Mouse (Mus musculus): ENCODE data around the gene Fcer1g. TPM values are rescaled to one million over a fixed set of nuclear protein-coding genes. Genes with fewer than 3 reads are reported as not detected.
A peak's percentile ranks its signal among the peaks of the same experiment; 100 is the strongest.

Fcer1g gene
- polyA plus RNA-seq, 2 experiments: 49.7 to 91.4 TPM

DNA sequence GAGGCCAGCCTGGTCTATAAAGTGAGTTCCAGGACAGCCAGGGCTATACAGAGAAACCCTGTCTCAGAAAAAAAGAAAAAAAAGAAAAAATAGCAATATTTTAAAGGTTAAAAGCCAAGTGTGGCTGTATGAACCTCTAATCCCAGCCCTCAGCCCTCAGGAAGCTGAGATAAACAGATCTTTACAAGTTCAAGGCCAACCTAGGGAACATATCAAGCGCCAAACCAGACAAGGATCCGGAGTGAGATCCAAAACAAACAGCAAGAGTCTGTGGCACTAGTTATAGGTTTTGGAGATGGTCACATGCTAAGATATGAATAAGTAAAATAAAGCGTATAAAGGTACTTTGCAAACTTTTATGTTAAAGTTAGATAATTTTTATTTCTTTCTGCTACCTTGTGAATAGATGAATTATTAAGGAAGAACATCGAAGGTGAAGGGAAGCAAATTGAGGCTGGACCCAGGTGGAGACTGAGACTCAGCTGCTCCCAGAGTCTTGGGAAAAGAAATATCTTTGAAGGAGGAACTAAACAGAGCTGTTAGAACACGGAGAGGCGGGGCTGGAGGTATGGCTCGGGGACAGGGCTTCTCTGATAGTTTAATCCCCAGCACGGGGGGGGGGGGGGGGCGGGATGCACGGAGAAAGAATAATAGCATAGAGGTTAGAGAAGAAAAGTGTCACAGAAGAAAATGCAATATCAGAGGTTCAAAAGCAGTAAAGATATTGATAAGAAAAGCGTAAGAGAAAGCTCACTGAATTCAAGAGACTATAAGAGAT lies 30.5 kb downstream of the Fcer1g start:
- no peak for DNase-seq (ENCODE audit: low spot score)
- no peak for TF ChIP-seq POLR2A (IDR thresholded peaks at IDR 0.05; ENCODE audit: borderline replicate concordance, extremely low read depth, insufficient read depth, insufficient read length)

DNA sequence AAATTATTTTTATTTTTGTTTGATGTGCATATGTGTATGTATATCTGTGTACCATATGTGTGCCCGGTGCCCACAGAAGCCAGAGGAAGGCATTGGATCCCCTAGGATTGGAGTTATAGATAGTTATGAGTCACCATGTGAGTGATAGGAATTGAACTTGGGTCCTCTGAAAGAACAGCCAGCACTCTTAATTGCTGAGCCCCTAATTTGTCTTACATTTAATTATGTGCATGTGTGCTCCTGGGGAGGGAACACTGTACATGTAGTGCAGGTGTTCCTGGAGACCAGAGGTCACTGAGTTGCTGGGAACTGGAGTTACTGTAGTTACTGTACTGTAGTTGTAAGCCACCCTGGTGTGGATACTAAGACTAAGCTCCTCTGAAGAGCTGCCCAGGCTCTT lies 33.4 kb downstream of the Fcer1g start:
- no peak for TF ChIP-seq POLR2A (IDR thresholded peaks at IDR 0.05; ENCODE audit: borderline replicate concordance, extremely low read depth, insufficient read depth, insufficient read length)
- Histone ChIP-seq H3K9me3 (ENCODE audit: control insufficient read depth, low read length) (no peaks in the 10 kb centered on the region), H3K4me1 (ENCODE audit: control insufficient read depth, insufficient read depth, low read length) (peaks cover 2% of the 10 kb centered on the region; the same call in 1 of the 2 replicates), H3K4me2 (replicated peaks; ENCODE audit: low read depth, low read length, severe bottlenecking) (no peak overlapping the region), H3K27ac (replicated peaks; ENCODE audit: low read depth, low read length) (no peak overlapping the region), H3K36me3 (ENCODE audit: control insufficient read depth, insufficient read depth, low read length) (no peaks in the 10 kb centered on the region), H3K4me3 (replicated peaks; ENCODE audit: low read length) (no peak overlapping the region), H3K27me3 (ENCODE audit: control insufficient read depth, insufficient read depth, low read length) (peaks cover 13% of the 10 kb centered on the region), H3K9ac (ENCODE audit: low read depth, low read length, severe bottlenecking) (no peak overlapping the region)
- 92% methylated on average over 1 of the region's 1 CpGs for WGBS
- DNase-seq (ENCODE audit: low spot score): no peak
- ATAC-seq (ENCODE audit: low FRiP score, low read depth): no peak

More for the DNA sequence above, 30.5 kb downstream of the Fcer1g start:
- 57% methylated on average over 10 of the region's 11 CpGs for WGBS
- Histone ChIP-seq H3K27ac (replicated peaks; ENCODE audit: low read depth, low read length) (no peak overlapping the region), H3K36me3 (ENCODE audit: control insufficient read depth, insufficient read depth, low read length) (no peaks in the 10 kb centered on the region), H3K9ac (ENCODE audit: low read depth, low read length, severe bottlenecking) (no peak overlapping the region), H3K4me3 (replicated peaks; ENCODE audit: low read length) (no peak overlapping the region), H3K27me3 (ENCODE audit: control insufficient read depth, insufficient read depth, low read length) (no peaks in the 10 kb centered on the region), H3K9me3 (ENCODE audit: control insufficient read depth, low read length) (no peaks in the 10 kb centered on the region), H3K4me2 (replicated peaks; ENCODE audit: low read depth, low read length, severe bottlenecking) (no peak overlapping the region), H3K4me1 (ENCODE audit: control insufficient read depth, insufficient read depth, low read length) (no peaks in the 10 kb centered on the region)
- ATAC-seq (ENCODE audit: low FRiP score, low read depth): no peak

DNA sequence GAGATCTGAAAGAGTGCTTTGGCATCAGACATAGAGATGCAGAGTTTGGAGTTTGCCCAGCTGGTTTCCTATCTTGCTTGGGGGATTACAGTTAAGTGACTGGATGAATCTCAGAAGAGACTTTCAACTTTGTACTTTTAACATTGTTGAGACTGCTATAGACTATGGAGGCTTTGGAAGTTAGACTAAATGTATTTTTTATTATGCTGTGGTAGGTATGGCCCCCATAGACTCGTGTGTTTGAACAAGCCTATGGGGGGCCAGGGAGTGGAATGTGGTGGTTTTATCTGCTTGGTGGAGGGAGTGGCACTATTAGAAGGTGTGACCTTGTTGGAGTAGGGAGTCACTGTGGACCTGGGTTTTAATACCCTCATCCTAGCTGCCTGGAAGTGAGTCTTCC lies 34.6 kb downstream of the Fcer1g start:
- no peak overlapping the region for H3K4me3 ChIP-seq (replicated peaks; ENCODE audit: low read length)
- no peak overlapping the region for H3K27ac ChIP-seq (replicated peaks; ENCODE audit: low read depth, low read length)
- peaks cover 25% of the 10 kb centered on the region for H3K27me3 ChIP-seq (ENCODE audit: control insufficient read depth, insufficient read depth, low read length)
- peaks cover 8% of the 10 kb centered on the region for H3K4me1 ChIP-seq (ENCODE audit: control insufficient read depth, insufficient read depth, low read length)
- DNase-seq (ENCODE audit: low spot score) (no peak), ATAC-seq (ENCODE audit: low FRiP score, low read depth) (no peak)
- H3K36me3 ChIP-seq (ENCODE audit: control insufficient read depth, insufficient read depth, low read length): no peaks in the 10 kb centered on the region
- H3K4me2 ChIP-seq (replicated peaks; ENCODE audit: low read depth, low read length, severe bottlenecking): no peak overlapping the region
- no peaks in the 10 kb centered on the region for H3K9me3 ChIP-seq (ENCODE audit: control insufficient read depth, low read length)
- no peak for TF ChIP-seq POLR2A (IDR thresholded peaks at IDR 0.05; ENCODE audit: borderline replicate concordance, extremely low read depth, insufficient read depth, insufficient read length)
- 42% methylated on average over 1 of the region's 1 CpGs for WGBS
- H3K9ac ChIP-seq (ENCODE audit: low read depth, low read length, severe bottlenecking): no peak overlapping the region

DNA sequence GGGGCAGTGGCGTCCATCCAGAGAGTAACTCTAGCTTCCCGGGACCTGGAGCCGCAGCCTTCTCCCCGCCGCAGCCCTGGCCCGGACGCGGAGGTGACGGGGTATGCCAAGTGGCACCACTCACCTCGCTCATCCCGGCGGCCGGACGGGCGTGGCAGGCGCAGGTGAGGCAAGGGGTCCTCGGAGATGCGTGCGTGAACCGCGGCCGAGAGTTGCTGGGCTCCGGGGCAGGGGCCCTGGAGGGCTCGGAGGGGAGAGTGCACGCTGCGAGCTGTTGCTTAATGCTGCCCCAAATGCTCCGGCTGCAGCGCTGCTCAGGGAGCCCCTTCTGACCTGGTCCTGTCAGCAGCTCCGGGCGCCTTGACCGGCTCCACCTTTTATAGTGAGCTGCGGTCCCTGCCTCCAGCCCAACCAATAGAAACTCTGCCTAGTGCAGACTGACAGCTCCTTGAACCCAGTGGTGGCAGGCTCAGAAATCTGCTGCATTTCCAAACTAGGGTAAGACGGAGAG lies 38.2 kb downstream of the Fcer1g start, which contains the start of gene Pcp4l1:
Gene Pcp4l1 (minus strand): TSS at position 382 of the 511 bp plus-strand sequence.
- DNase-seq (ENCODE audit: low spot score) (no peak), ATAC-seq (ENCODE audit: low FRiP score, low read depth) (peak; percentile 63)
- Histone ChIP-seq H3K4me3 (replicated peaks; ENCODE audit: low read length) (peak within 1 kb of the TSS; percentile 49), H3K27me3 (ENCODE audit: control insufficient read depth, insufficient read depth, low read length) (peaks cover 53% of the 10 kb centered on the region), H3K27ac (replicated peaks; ENCODE audit: low read depth, low read length) (no peak within 1 kb of the TSS), H3K9ac (ENCODE audit: low read depth, low read length, severe bottlenecking) (peak within 1 kb of the TSS; percentile 50), H3K36me3 (ENCODE audit: control insufficient read depth, insufficient read depth, low read length) (no peaks in the 10 kb centered on the region), H3K4me1 (ENCODE audit: control insufficient read depth, insufficient read depth, low read length) (peaks cover 20% of the 10 kb centered on the region), H3K4me2 (replicated peaks; ENCODE audit: low read depth, low read length, severe bottlenecking) (peak within 1 kb of the TSS; percentile 95), H3K9me3 (ENCODE audit: control insufficient read depth, low read length) (no peaks in the 10 kb centered on the region)
- under 1% methylated on average over 27 of the region's 33 CpGs for WGBS
- no peak for TF ChIP-seq POLR2A (IDR thresholded peaks at IDR 0.05; ENCODE audit: borderline replicate concordance, extremely low read depth, insufficient read depth, insufficient read length)

DNA sequence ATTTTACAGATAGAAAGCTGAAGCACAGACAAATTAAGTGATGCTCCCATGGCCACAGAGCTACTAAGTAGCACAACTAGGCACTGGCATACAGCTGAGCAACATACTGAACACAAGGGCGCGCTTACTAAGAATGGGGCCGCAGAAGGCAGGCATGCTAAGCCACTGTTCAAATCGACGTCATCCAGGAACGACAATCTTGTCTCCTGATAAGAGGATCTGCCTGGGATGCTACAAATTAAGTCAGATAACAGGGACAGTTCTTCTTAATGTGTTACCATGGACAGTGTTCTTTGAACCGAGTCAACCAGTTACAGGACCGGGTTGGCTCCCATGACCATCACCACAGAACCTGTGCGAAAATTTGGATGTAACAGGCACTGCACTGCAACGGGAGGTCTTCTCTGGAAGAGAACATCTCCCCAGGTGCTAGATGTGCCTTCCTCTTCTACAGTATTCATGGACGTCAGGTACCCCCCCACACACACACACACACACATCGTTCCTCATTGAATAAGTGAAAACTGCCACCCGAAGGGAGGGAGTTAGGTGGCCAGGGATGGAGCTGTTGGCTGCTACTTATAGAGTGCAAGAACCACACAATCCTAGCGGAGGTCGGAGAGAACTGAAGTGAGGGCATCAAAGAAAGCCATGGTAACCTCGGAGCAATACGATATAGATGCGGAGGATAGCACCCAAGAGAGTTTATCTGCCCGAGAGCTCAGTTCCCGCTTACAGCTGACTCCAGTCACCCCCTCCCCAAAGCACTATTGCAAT lies 38.9 kb downstream of the Fcer1g start:
- DNase-seq (ENCODE audit: low spot score) (no peak), ATAC-seq (ENCODE audit: low FRiP score, low read depth) (no peak)
- H3K9ac ChIP-seq (ENCODE audit: low read depth, low read length, severe bottlenecking): peak overlapping the region; percentile 50; the same call in 1 of the 2 replicates
- no peaks in the 10 kb centered on the region for H3K9me3 ChIP-seq (ENCODE audit: control insufficient read depth, low read length)
- H3K4me3 ChIP-seq (replicated peaks; ENCODE audit: low read length): peak overlapping the region; percentile 49
- H3K27me3 ChIP-seq (ENCODE audit: control insufficient read depth, insufficient read depth, low read length): peaks cover 53% of the 10 kb centered on the region
- 5% methylated on average over 20 of the region's 20 CpGs for WGBS
- no peak for TF ChIP-seq POLR2A (IDR thresholded peaks at IDR 0.05; ENCODE audit: borderline replicate concordance, extremely low read depth, insufficient read depth, insufficient read length)
- H3K27ac ChIP-seq (replicated peaks; ENCODE audit: low read depth, low read length): no peak overlapping the region
- H3K4me1 ChIP-seq (ENCODE audit: control insufficient read depth, insufficient read depth, low read length): peaks cover 20% of the 10 kb centered on the region
- H3K36me3 ChIP-seq (ENCODE audit: control insufficient read depth, insufficient read depth, low read length): no peaks in the 10 kb centered on the region
- peak overlapping the region; percentile 95 for H3K4me2 ChIP-seq (replicated peaks; ENCODE audit: low read depth, low read length, severe bottlenecking)
